12 mouse cellular contexts compared by ENCODE assay signal in genomic region chr12:109023780-109024179, GRCm38 (mm10). TPM values are rescaled to one million over a fixed set of nuclear protein-coding genes. Genes with fewer than 3 reads are reported as not detected.
A peak's percentile ranks its signal among the peaks of the same experiment; 100 is the strongest.
DNase-seq lines count a peak whose midpoint lies in the region; ATAC-seq and TF ChIP-seq lines count a peak whose summit lies in the region.
"Had no signal": no experiment of that assay in that cellular context is flagged by ENCODE, and none has a peak within 500 bp of the region (broad histone marks: within the 10 kb centered on the region; RNA-seq: fewer than 3 reads in every experiment).

No protein-coding gene starts in this region.

- 64% methylated on average over 9 of the region's 9 CpGs for WGBS in hindbrain, postnatal 0 days
- WGBS in hindbrain, embryonic 12.5 days, result 64% methylated on average over 9 of the region's 9 CpGs

- H3K9me3 ChIP-seq in hindbrain, postnatal 0 days (ENCODE audit: low read length), result no peaks in the 10 kb centered on the region
- no peaks in the 10 kb centered on the region for H3K9me3 ChIP-seq in hindbrain, embryonic 12.5 days (replicated peaks)
- H3K9me3 ChIP-seq: embryonic facial prominence, embryonic 13.5 days; heart, embryonic 12.5 days; stomach, embryonic 15.5 days had no signal

- DNase-seq in hindbrain, postnatal 0 days (ENCODE audit: low spot score), result peak; percentile 38
- peak; percentile 17 for DNase-seq in thymus, postnatal 0 days (ENCODE audit: low spot score)
- DNase-seq in thymus, postnatal 10 days (ENCODE audit: low spot score in 2 of 2), result no peak
- DNase-seq in frontal cortex, postnatal 14 days (ENCODE audit: low spot score in 2 of 2), result no peak
- no peak for DNase-seq in adrenal gland, postnatal 25 days
- DNase-seq in adrenal gland, postnatal 4 days (ENCODE audit: low spot score in 2 of 2), result no peak
- DNase-seq: adrenal gland, adult 8-10 months had no signal

- H3K27me3 ChIP-seq in hindbrain, postnatal 0 days (ENCODE audit: insufficient read depth, low read length), result no peaks in the 10 kb centered on the region
- no peaks in the 10 kb centered on the region for H3K27me3 ChIP-seq in hindbrain, embryonic 12.5 days
- H3K27me3 ChIP-seq: heart, embryonic 12.5 days; stomach, embryonic 15.5 days had no signal

- TF ChIP-seq CTCF in hindbrain, postnatal 0 days (IDR thresholded peaks at IDR 0.05; ENCODE audit: low read depth), result peak; percentile 57
- peak; percentile 33; the same call in 1 of the 2 replicates for TF ChIP-seq CTCF in embryonic fibroblast, embryonic 13.5 days (IDR thresholded peaks at IDR 0.05; ENCODE audit: borderline replicate concordance, insufficient read depth, low read length)

- H3K4me2 ChIP-seq in hindbrain, postnatal 0 days (ENCODE audit: low read depth, low read length), result no peak overlapping the region
- H3K4me2 ChIP-seq in hindbrain, embryonic 12.5 days (replicated peaks), result no peak overlapping the region
- H3K4me2 ChIP-seq: embryonic facial prominence, embryonic 13.5 days; heart, embryonic 12.5 days; stomach, embryonic 15.5 days had no signal

- no peaks in the 10 kb centered on the region for H3K4me1 ChIP-seq in hindbrain, postnatal 0 days (ENCODE audit: insufficient read depth, low read length)
- H3K4me1 ChIP-seq in hindbrain, embryonic 12.5 days, result no peaks in the 10 kb centered on the region
- H3K4me1 ChIP-seq in embryonic fibroblast, embryonic 13.5 days (ENCODE audit: control insufficient read depth, insufficient read depth, low read length), result no peaks in the 10 kb centered on the region
- H3K4me1 ChIP-seq: heart, embryonic 12.5 days; stomach, embryonic 15.5 days had no signal

- no peak overlapping the region for H3K4me3 ChIP-seq in hindbrain, postnatal 0 days (ENCODE audit: low read length)
- no peak overlapping the region for H3K4me3 ChIP-seq in hindbrain, embryonic 12.5 days
- H3K4me3 ChIP-seq in embryonic fibroblast, embryonic 13.5 days (ENCODE audit: insufficient read depth, low read length), result no peak overlapping the region
- H3K4me3 ChIP-seq: embryonic facial prominence, embryonic 13.5 days; heart, embryonic 12.5 days; stomach, embryonic 15.5 days had no signal

- ATAC-seq in hindbrain, postnatal 0 days, result no peak
- ATAC-seq in hindbrain, embryonic 12.5 days (ENCODE audit: low FRiP score), result no peak

- no peaks in the 10 kb centered on the region for H3K36me3 ChIP-seq in hindbrain, postnatal 0 days (ENCODE audit: insufficient read depth, low read length)
- no peaks in the 10 kb centered on the region for H3K36me3 ChIP-seq in hindbrain, embryonic 12.5 days
- H3K36me3 ChIP-seq: stomach, embryonic 15.5 days had no signal

- TF ChIP-seq POLR2A in embryonic fibroblast, embryonic 13.5 days (IDR thresholded peaks at IDR 0.05; ENCODE audit: low read depth, low read length), result no peak

- H3K27ac ChIP-seq in hindbrain, postnatal 0 days, result no peak overlapping the region
- no peak overlapping the region for H3K27ac ChIP-seq in hindbrain, embryonic 12.5 days
- H3K27ac ChIP-seq in embryonic fibroblast, embryonic 13.5 days (ENCODE audit: insufficient read depth, low read length), result no peak overlapping the region
- H3K27ac ChIP-seq: embryonic facial prominence, embryonic 13.5 days; stomach, embryonic 15.5 days had no signal

- H3K9ac ChIP-seq in hindbrain, postnatal 0 days (replicated peaks; ENCODE audit: low read length), result no peak overlapping the region
- H3K9ac ChIP-seq in hindbrain, embryonic 12.5 days, result no peak overlapping the region
- H3K9ac ChIP-seq: embryonic facial prominence, embryonic 13.5 days; heart, embryonic 12.5 days; stomach, embryonic 15.5 days had no signal

RNA-seq across cellular contexts. Expression of gene Begain, which starts 44.2 kb away (rescaled TPM):
- total RNA-seq in hindbrain, postnatal 0 days (2014; rRNA removed), result 60.4 and 76.9 TPM in 2 replicates
- polyA plus RNA-seq in hindbrain, postnatal 0 days (2015; fragmentation: Nextera tagmentation; extraction: Ambion mirVana), result 20.2 and 22.4 TPM in 2 replicates
- 21.2 and 23.5 TPM in 2 replicates for polyA plus RNA-seq in hindbrain, embryonic 12.5 days (2016; fragmentation: Nextera tagmentation; extraction: Ambion mirVana)
- polyA plus RNA-seq in thymus, postnatal 0 days (2015; fragmentation: Nextera tagmentation; extraction: Ambion mirVana), result 1.7 and 2.0 TPM in 2 replicates
- 6.9 and 10.5 TPM in 2 replicates for polyA plus RNA-seq in embryonic fibroblast, embryonic 13.5 days (2011; ENCODE audit: insufficient read length, low read depth, missing spikeins)
- total RNA-seq in adrenal gland, postnatal 25 days (2021), result 2.5 and 4.3 TPM in 2 replicates
- 10 to 100 TPM; 16.6 to 19.7 TPM for total RNA-seq in adrenal gland, postnatal 4 days (2021)

Comparison
In these comparisons a context has a peak if more than half of its experiments do, and no peak if none do; other contexts are left out.
1. DNase-seq: peak in hindbrain, postnatal 0 days (single experiment) and thymus, postnatal 0 days (single experiment); none in thymus, postnatal 10 days (0 of 2), frontal cortex, postnatal 14 days (0 of 2), adrenal gland, postnatal 25 days (single experiment) and adrenal gland, postnatal 4 days (0 of 2).